Mouse (Mus musculus): ENCODE results near the gene Cmtm4.

DNA sequence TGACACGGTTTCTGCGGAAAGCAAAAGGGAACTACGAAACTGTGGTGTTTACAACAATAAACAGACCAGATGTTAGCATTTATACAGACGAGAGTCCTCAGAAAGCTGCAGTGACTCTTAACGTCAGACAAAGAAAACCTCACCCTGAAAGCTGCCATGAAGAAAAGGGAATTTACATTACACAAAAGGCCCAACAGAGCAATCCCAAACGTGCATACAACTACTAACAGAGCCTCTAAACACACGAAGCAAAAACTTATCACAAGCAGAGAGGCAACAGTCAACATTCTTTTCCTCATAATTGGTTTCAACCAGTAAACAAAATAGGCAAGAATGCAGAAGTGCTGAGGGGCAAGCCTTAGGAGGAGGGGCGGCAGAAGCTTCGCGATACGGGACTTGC is 18.9 kb downstream of the Cmtm4 start:
- TF ChIP-seq POLR2A (IDR thresholded peaks at IDR 0.05; ENCODE audit: low read depth, low read length) (no peak), CTCF (IDR thresholded peaks at IDR 0.05; ENCODE audit: extremely low read depth, insufficient read depth, insufficient read length, insufficient replicate concordance) (no peak)
